Mouse (Mus musculus) liver, embryonic 15.5 days (tissue): ENCODE data around the gene Rpl23. TPM values are rescaled to one million over a fixed set of nuclear protein-coding genes. Genes with fewer than 3 reads are reported as not detected.

ENCODE experiments used
- ATAC-seq: fragments of 200-750 bp; cut with Nextera tagmentation; 2 replicates; pipeline ENCODE4 v1.8.0; 2017; ENCODE audit warnings: moderate number of reproducible peaks, mild to moderate bottlenecking, moderate library complexity; ENCODE audit not compliant: insufficient read depth
- H3K27ac ChIP-seq: fragments of 300-500 bp; sonication (generic); replicated peaks from 2 replicates; pipeline ENCODE4 v1.5.1; 2015; ENCODE audit warnings: mild to moderate bottlenecking, inconsistent platforms
- H3K27me3 ChIP-seq: fragments of 300-500 bp; sonication (generic); 2 replicates; pipeline ENCODE4 v1.6.1; 2015; ENCODE audit warnings: mild to moderate bottlenecking, inconsistent platforms
- H3K36me3 ChIP-seq: fragments of 300-500 bp; sonication (generic); replicated peaks from 2 replicates; pipeline ENCODE4 v1.6.1; 2015; ENCODE audit warnings: moderate library complexity, mild to moderate bottlenecking, inconsistent platforms
- H3K4me1 ChIP-seq: fragments of 300-500 bp; sonication (generic); replicated peaks from 2 replicates; pipeline ENCODE4 v1.6.1; 2015; ENCODE audit warnings: inconsistent platforms
- H3K4me2 ChIP-seq: fragments of 300-500 bp; sonication (generic); 2 replicates; pipeline ENCODE4 v1.6.1; 2015; ENCODE audit warnings: moderate library complexity, mild to moderate bottlenecking, inconsistent platforms
- H3K4me3 ChIP-seq: fragments of 300-500 bp; sonication (generic); replicated peaks from 2 replicates; pipeline ENCODE4 v1.5.1; 2015; ENCODE audit warnings: mild to moderate bottlenecking, inconsistent platforms
- H3K9ac ChIP-seq: fragments of 300-500 bp; sonication (generic); 2 replicates; pipeline ENCODE4 v1.6.1; 2015; ENCODE audit warnings: moderate library complexity, mild to moderate bottlenecking, inconsistent platforms
- H3K9me3 ChIP-seq: fragments of 300-500 bp; sonication (generic); replicated peaks from 2 replicates; pipeline ENCODE4 v1.6.1; 2016; ENCODE audit warnings: inconsistent platforms
- WGBS: fragments of 180-500 bp; shearing (Covaris S2); methylation state at CpG from one replicate; pipeline ENCODE4 v1.1.7; 2015; ENCODE audit warnings: mixed read lengths; ENCODE audit not compliant: insufficient replicate concordance; 5-methylcytosine and 5-hydroxymethylcytosine counted together
- polyA plus RNA-seq: library from polyadenylated mRNA; unstranded; fragments of >200 nt; fragmentation: Nextera tagmentation; extraction: Ambion mirVana; gene quantifications from 2 replicates; pipeline ENCODE4 v1.2.1, GENCODE M21; 2015

The Rpl23 gene
- polyA plus RNA-seq, 1 experiment from 2014 or later: 242 TPM

- Histone ChIP-seq H3K9me3 (no peaks in the 10 kb centered on the region), H3K27me3 (no peaks in the 10 kb centered on the region), H3K27ac (no peak overlapping the region), H3K36me3 (peaks cover 87% of the 10 kb centered on the region), H3K4me3 (no peak overlapping the region), H3K9ac (no peak overlapping the region), H3K4me2 (no peak overlapping the region), H3K4me1 (peaks cover 5% of the 10 kb centered on the region; the same call in 1 of the 2 replicates)
- WGBS: 70% methylated on average over 6 of the region's 6 CpGs
- no peak for ATAC-seq
Measured at GRCm38 (mm10) chr11:97758942-97759341, 23.3 kb downstream of the Rpl23 start.

GRCm38 (mm10) chr11:97758125-97758524, 24.1 kb downstream of the Rpl23 start:
- no peak for ATAC-seq
- Histone ChIP-seq H3K4me1 (peaks cover 5% of the 10 kb centered on the region; the same call in 1 of the 2 replicates), H3K4me3 (no peak overlapping the region), H3K36me3 (peaks cover 90% of the 10 kb centered on the region), H3K9ac (no peak overlapping the region), H3K27me3 (no peaks in the 10 kb centered on the region), H3K4me2 (no peak overlapping the region), H3K9me3 (no peaks in the 10 kb centered on the region), H3K27ac (no peak overlapping the region)
- WGBS: 72% methylated on average over 1 of the region's 1 CpGs

- Histone ChIP-seq H3K4me3 (no peak overlapping the region), H3K9me3 (no peaks in the 10 kb centered on the region), H3K27ac (no peak overlapping the region), H3K4me1 (peaks cover 5% of the 10 kb centered on the region; the same call in 1 of the 2 replicates), H3K27me3 (no peaks in the 10 kb centered on the region), H3K9ac (no peak overlapping the region), H3K36me3 (peaks cover 93% of the 10 kb centered on the region), H3K4me2 (no peak overlapping the region)
- no peak for ATAC-seq
- 82% methylated on average over 8 of the region's 8 CpGs for WGBS
Measured at GRCm38 (mm10) chr11:97753277-97753676, 29.0 kb downstream of the Rpl23 start.

- no peak for ATAC-seq
- no peak overlapping the region for H3K9ac ChIP-seq
- H3K4me2 ChIP-seq: no peak overlapping the region
- 77% methylated on average over 5 of the region's 5 CpGs for WGBS
- peaks cover 67% of the 10 kb centered on the region for H3K36me3 ChIP-seq
- no peak overlapping the region for H3K27ac ChIP-seq
- no peaks in the 10 kb centered on the region for H3K27me3 ChIP-seq
- no peak overlapping the region for H3K4me3 ChIP-seq
- no peaks in the 10 kb centered on the region for H3K9me3 ChIP-seq
- H3K4me1 ChIP-seq: peaks cover 10% of the 10 kb centered on the region
Measured at GRCm38 (mm10) chr11:97748496-97748895, 33.7 kb downstream of the Rpl23 start.

GRCm38 (mm10) chr11:97747773-97748172, 34.5 kb downstream of the Rpl23 start:
- Histone ChIP-seq H3K9me3 (no peaks in the 10 kb centered on the region), H3K4me1 (peaks cover 17% of the 10 kb centered on the region), H3K9ac (no peak overlapping the region), H3K36me3 (peaks cover 60% of the 10 kb centered on the region), H3K27me3 (no peaks in the 10 kb centered on the region), H3K27ac (no peak overlapping the region), H3K4me2 (no peak overlapping the region), H3K4me3 (no peak overlapping the region)
- ATAC-seq: no peak
- WGBS: 84% methylated on average over 8 of the region's 8 CpGs

- no peaks in the 10 kb centered on the region for H3K27me3 ChIP-seq
- WGBS: 7% methylated on average over 13 of the region's 13 CpGs
- H3K4me2 ChIP-seq: peak overlapping the region; percentile 95
- peaks cover 26% of the 10 kb centered on the region for H3K4me1 ChIP-seq
- no peak for ATAC-seq
- peak overlapping the region; percentile 88 for H3K9ac ChIP-seq
- peaks cover 36% of the 10 kb centered on the region for H3K36me3 ChIP-seq
- peak overlapping the region; percentile 92; the same call in 1 of the 2 replicates for H3K27ac ChIP-seq
- peak overlapping the region; percentile 84 for H3K4me3 ChIP-seq
- no peaks in the 10 kb centered on the region for H3K9me3 ChIP-seq
Measured at GRCm38 (mm10) chr11:97745331-97745721, 36.9 kb downstream of the Rpl23 start.

GRCm38 (mm10) chr11:97744718-97745330, 37.4 kb downstream of the Rpl23 start:
- under 1% methylated on average over 45 of the region's 57 CpGs for WGBS
- Histone ChIP-seq H3K4me3 (peak overlapping the region; percentile 84), H3K9ac (peak overlapping the region; percentile 88), H3K4me2 (peak overlapping the region; percentile 95), H3K27me3 (no peaks in the 10 kb centered on the region), H3K36me3 (peaks cover 31% of the 10 kb centered on the region), H3K27ac (peak overlapping the region; percentile 92), H3K4me1 (peaks cover 31% of the 10 kb centered on the region), H3K9me3 (no peaks in the 10 kb centered on the region)
- peak; percentile 90 for ATAC-seq

GRCm38 (mm10) chr11:97744063-97744717, 38.0 kb downstream of the Rpl23 start, which contains the start of gene Pip4k2b:
TSS of gene Pip4k2b (minus strand) at chr11:97744704.
- Histone ChIP-seq H3K27me3 (no peaks in the 10 kb centered on the region), H3K9ac (peak within 1 kb of the TSS; percentile 88), H3K4me3 (peak within 1 kb of the TSS; percentile 84), H3K4me1 (peaks cover 31% of the 10 kb centered on the region), H3K36me3 (peaks cover 26% of the 10 kb centered on the region), H3K9me3 (no peaks in the 10 kb centered on the region), H3K27ac (peak within 1 kb of the TSS; percentile 92), H3K4me2 (peak within 1 kb of the TSS; percentile 95)
- WGBS: under 1% methylated on average over 63 of the region's 63 CpGs
- ATAC-seq: peak; percentile 41

- peak overlapping the region; percentile 95 for H3K4me2 ChIP-seq
- H3K36me3 ChIP-seq: peaks cover 21% of the 10 kb centered on the region
- no peaks in the 10 kb centered on the region for H3K9me3 ChIP-seq
- peak overlapping the region; percentile 85 for H3K9ac ChIP-seq
- no peaks in the 10 kb centered on the region for H3K27me3 ChIP-seq
- no peak for ATAC-seq
- peak overlapping the region; percentile 84 for H3K4me3 ChIP-seq
- peaks cover 31% of the 10 kb centered on the region for H3K4me1 ChIP-seq
- H3K27ac ChIP-seq: peak overlapping the region; percentile 77
- 7% methylated on average over 9 of the region's 9 CpGs for WGBS
Measured at GRCm38 (mm10) chr11:97743423-97743822, 38.8 kb downstream of the Rpl23 start.

- no peaks in the 10 kb centered on the region for H3K9me3 ChIP-seq
- H3K9ac ChIP-seq: no peak overlapping the region
- H3K27me3 ChIP-seq: no peaks in the 10 kb centered on the region
- H3K4me1 ChIP-seq: peaks cover 31% of the 10 kb centered on the region
- peak overlapping the region; percentile 95 for H3K4me2 ChIP-seq
- H3K36me3 ChIP-seq: peaks cover 13% of the 10 kb centered on the region
- ATAC-seq: no peak
- peak overlapping the region; percentile 84; the same call in 1 of the 2 replicates for H3K4me3 ChIP-seq
- 64% methylated on average over 9 of the region's 9 CpGs for WGBS
- no peak overlapping the region for H3K27ac ChIP-seq
Measured at GRCm38 (mm10) chr11:97742591-97742990, 39.6 kb downstream of the Rpl23 start.

- Histone ChIP-seq H3K27me3 (no peaks in the 10 kb centered on the region), H3K9ac (no peak overlapping the region), H3K4me2 (0 out of 2 replicates have a peak overlapping the region, but pooled peaks have one; percentile 95), H3K36me3 (peaks cover 9% of the 10 kb centered on the region), H3K9me3 (no peaks in the 10 kb centered on the region), H3K4me3 (no peak overlapping the region), H3K4me1 (peaks cover 31% of the 10 kb centered on the region), H3K27ac (no peak overlapping the region)
- no peak for ATAC-seq
- 70% methylated on average over 5 of the region's 5 CpGs for WGBS
Measured at GRCm38 (mm10) chr11:97742157-97742556, 40.1 kb downstream of the Rpl23 start.
